Mouse (Mus musculus) liver, adult 2 months (tissue): Measurements from ENCODE around the gene Eif4a2. TPM values are rescaled to one million over a fixed set of nuclear protein-coding genes. Genes with fewer than 3 reads are reported as not detected.
"Not testable (repeated sequence)": the region's sequence is repeated elsewhere in the genome, so short reads cannot be mapped to it uniquely, and the experiment has no call there.

ENCODE experiments used
- DNase-seq: peaks from one replicate; pipeline ENCODE4 v3.0.0-alpha.2; 2011; ENCODE audit warnings: low read depth, low spot score; ENCODE audit errors: extremely low read depth
- H3K27ac ChIP-seq: fragments of 200-500 bp; replicated peaks from 2 replicates; pipeline ENCODE4 v1.5.1; 2012; ENCODE audit warnings: low read depth, mild to moderate bottlenecking, control low read depth, inconsistent platforms, low read length; ENCODE audit not compliant: insufficient read depth
- H3K27me3 ChIP-seq: fragments of 200-500 bp; 2 replicates; pipeline ENCODE4 v1.6.1; 2012; ENCODE audit warnings: mild to moderate bottlenecking, moderate library complexity, low read length, inconsistent platforms; ENCODE audit not compliant: control insufficient read depth, insufficient read depth
- H3K36me3 ChIP-seq: fragments of 200-500 bp; 2 replicates; pipeline ENCODE4 v1.6.1; 2012; ENCODE audit warnings: low read length, inconsistent platforms; ENCODE audit not compliant: control insufficient read depth, insufficient read depth
- H3K4me1 ChIP-seq: fragments of 200-500 bp; 2 replicates; pipeline ENCODE4 v1.6.1; 2011; ENCODE audit warnings: low read length; ENCODE audit not compliant: control insufficient read depth, insufficient read depth
- H3K4me3 ChIP-seq: fragments of 200-500 bp; 2 replicates; pipeline ENCODE4 v1.5.1; 2011; ENCODE audit warnings: low read depth, mild to moderate bottlenecking, control low read depth, low read length, moderate library complexity; ENCODE audit not compliant: insufficient read depth
- H3K79me2 ChIP-seq: fragments of 200-500 bp; 2 replicates; pipeline ENCODE4 v1.6.1; 2012; ENCODE audit warnings: inconsistent platforms, mild to moderate bottlenecking, low read length, moderate library complexity; ENCODE audit not compliant: control insufficient read depth, insufficient read depth
- H3K9ac ChIP-seq: fragments of 200-500 bp; 2 replicates; pipeline ENCODE4 v1.6.1; 2012; ENCODE audit warnings: low read depth, mild to moderate bottlenecking, control low read depth, inconsistent platforms, low read length
- CTCF ChIP-seq: fragments of 200-500 bp; IDR thresholded peaks from 2 replicates; pipeline ENCODE4 v1.5.1; 2011; ENCODE audit warnings: low read depth, low read length, control low read depth
- POLR2A ChIP-seq: fragments of 200-500 bp; IDR thresholded peaks from 2 replicates; pipeline ENCODE4 v1.6.1; 2011; ENCODE audit warnings: low read length, control low read depth; ENCODE audit not compliant: insufficient read depth; ENCODE audit errors: extremely low read depth
- WGBS: fragments of 180-500 bp; shearing (Covaris S2); methylation state at CpG from one replicate; pipeline ENCODE4 v1.1.7; 2018; 5-methylcytosine and 5-hydroxymethylcytosine counted together
- polyA plus RNA-seq: library from polyadenylated mRNA; depleted of rRNA; stranded (reverse); fragments of >200 nt; gene quantifications from 2 replicates; pipeline ENCODE4 v1.2.3, GENCODE M21; 2012; rRNA removed
- total RNA-seq: library from RNA; depleted of rRNA; stranded (reverse); fragments of >200 nt; gene quantifications from 2 replicates; pipeline ENCODE4 v1.2.3, GENCODE M21; 2014; rRNA removed

The Eif4a2 gene
- total RNA-seq (325 and 412 TPM in 2 replicates), polyA plus RNA-seq (64.4 and 75.9 TPM in 2 replicates)

GRCm38 (mm10) chr16:23107231-23107942 is at the start of gene Eif4a2:
Eif4a2 (plus strand) TSS chr16:23107444.
- peaks cover 12% of the 10 kb centered on the region; the same call in 1 of the 2 replicates for H3K4me1 ChIP-seq
- TF ChIP-seq POLR2A (peak; percentile 97), CTCF (0 out of 2 replicates have a peak, but pooled peaks have one; percentile 2)
- H3K27me3 ChIP-seq = no peaks in the 10 kb centered on the region
- H3K27ac ChIP-seq = peak within 1 kb of the TSS; percentile 96
- H3K36me3 ChIP-seq = peaks cover 37% of the 10 kb centered on the region
- peak within 1 kb of the TSS; percentile 75 for H3K4me3 ChIP-seq
- H3K9ac ChIP-seq = peak within 1 kb of the TSS; percentile 93
- H3K79me2 ChIP-seq = peaks cover 9% of the 10 kb centered on the region
- DNase-seq = peak; percentile 80
- WGBS = under 1% methylated on average over 71 of the region's 71 CpGs

GRCm38 (mm10) chr16:23057668-23058447 is 49.4 kb upstream of the Eif4a2 start, which contains the start of gene Kng1:
Kng1 (plus strand) TSS chr16:23057865.
- 22% methylated on average over 1 of the region's 1 CpGs for WGBS
- not testable (repeated sequence) for H3K27me3 ChIP-seq, H3K79me2 ChIP-seq
- peaks cover 18% of the 10 kb centered on the region for H3K36me3 ChIP-seq
- H3K4me3 ChIP-seq = peak within 1 kb of the TSS; percentile 88
- H3K27ac ChIP-seq = peak within 1 kb of the TSS; percentile 98
- TF ChIP-seq POLR2A = peak; percentile 33; the same call in 1 of the 2 replicates
- H3K9ac ChIP-seq = peak within 1 kb of the TSS; percentile 86
- peak; percentile 100 for DNase-seq
- H3K4me1 ChIP-seq = peaks cover 16% of the 10 kb centered on the region

GRCm38 (mm10) chr16:23059630-23060029 is 47.6 kb upstream of the Eif4a2 start:
- H3K4me3 ChIP-seq = peak overlapping the region; percentile 42
- 11% methylated on average over 4 of the region's 4 CpGs for WGBS
- peak overlapping the region; percentile 47 for H3K27ac ChIP-seq
- peak overlapping the region; percentile 63 for H3K9ac ChIP-seq
- DNase-seq = peak; percentile 63
- peaks cover 32% of the 10 kb centered on the region for H3K36me3 ChIP-seq
- not testable (repeated sequence) for H3K27me3 ChIP-seq, H3K79me2 ChIP-seq
- peaks cover 16% of the 10 kb centered on the region for H3K4me1 ChIP-seq

GRCm38 (mm10) chr16:23060781-23061325 is 46.4 kb upstream of the Eif4a2 start:
- H3K79me2 ChIP-seq, DNase-seq, H3K27me3 ChIP-seq: not testable (repeated sequence)
- Histone ChIP-seq H3K9ac (peak overlapping the region; percentile 73), H3K4me1 (peaks cover 11% of the 10 kb centered on the region), H3K27ac (peak overlapping the region; percentile 52), H3K36me3 (peaks cover 43% of the 10 kb centered on the region), H3K4me3 (peak overlapping the region; percentile 42)
- 50% methylated on average over 5 of the region's 5 CpGs for WGBS

GRCm38 (mm10) chr16:23077516-23077915 is 29.7 kb upstream of the Eif4a2 start:
- peaks cover 60% of the 10 kb centered on the region for H3K36me3 ChIP-seq
- H3K27me3 ChIP-seq, H3K9ac ChIP-seq, H3K79me2 ChIP-seq, DNase-seq, H3K4me1 ChIP-seq, H3K4me3 ChIP-seq, H3K27ac ChIP-seq: not testable (repeated sequence)
- WGBS = 88% methylated on average over 6 of the region's 6 CpGs

GRCm38 (mm10) chr16:23087159-23087558 is 20.1 kb upstream of the Eif4a2 start:
- H3K79me2 ChIP-seq, H3K4me1 ChIP-seq, H3K27me3 ChIP-seq, H3K27ac ChIP-seq, DNase-seq, H3K9ac ChIP-seq, H3K36me3 ChIP-seq, H3K4me3 ChIP-seq: not testable (repeated sequence)
- WGBS = 82% methylated on average over 8 of the region's 8 CpGs
